Mouse (Mus musculus): Measurements from ENCODE around the gene Ly6g6f. TPM values are rescaled to one million over a fixed set of nuclear protein-coding genes. Genes with fewer than 3 reads are reported as not detected.

Gene Ly6g6f
- polyA plus RNA-seq, 2 experiments from 2014 or later: 0.26 TPM; not detected in 1

GRCm38 (mm10) chr17:35046681-35047455 lies 38.5 kb downstream of the Ly6g6f start, which contains the start of gene Msh5:
Gene Msh5, minus strand, starts transcription at chr17:35046745.

Other genes starting within 250 kb of the Ly6g6f start
- gene Stk19, start 248.7 kb downstream of the Ly6g6f start, polyA plus RNA-seq (2017; shearing (Covaris generic)): 10 to 100 TPM; 37.4 to 47.4 TPM
- 10 to 100 TPM; 47.0 to 49.6 TPM for gene Dxo, start 248.6 kb downstream of the Ly6g6f start, polyA plus RNA-seq (2017; shearing (Covaris generic))
- 100 to 1,000 TPM in 1 of 2 experiments, 10 to 100 TPM in 1; 81.8 to 107 TPM for gene Skiv2l, start 235.4 kb downstream of the Ly6g6f start, polyA plus RNA-seq (2017; shearing (Covaris generic))
- 10 to 100 TPM; 37.9 to 46.0 TPM for gene Nelfe, start 235.2 kb downstream of the Ly6g6f start, polyA plus RNA-seq (2017; shearing (Covaris generic))
- 1 to 10 TPM; 1.8 to 8.9 TPM for gene Cfb, start 223.1 kb downstream of the Ly6g6f start, polyA plus RNA-seq (2017; shearing (Covaris generic))
- gene Zbtb12, start 206.1 kb downstream of the Ly6g6f start, polyA plus RNA-seq (2017; shearing (Covaris generic)): under 1 TPM; 0.16 to 0.74 TPM
- not detected for gene Gm20547, start 203.6 kb downstream of the Ly6g6f start, polyA plus RNA-seq (2017; shearing (Covaris generic))
- gene C2, start 187.3 kb downstream of the Ly6g6f start, polyA plus RNA-seq (2017; shearing (Covaris generic)): 1 to 10 TPM; 1.6 to 4.0 TPM
- gene Ehmt2, start 187.1 kb downstream of the Ly6g6f start, polyA plus RNA-seq (2017; shearing (Covaris generic)): 10 to 100 TPM; 60.3 to 72.7 TPM
- gene Slc44a4, start 171.1 kb downstream of the Ly6g6f start, polyA plus RNA-seq (2017; shearing (Covaris generic)): not detected
- 10 to 100 TPM; 55.1 to 60.0 TPM for gene Neu1, start 154.4 kb downstream of the Ly6g6f start, polyA plus RNA-seq (2017; shearing (Covaris generic))
- 10 to 100 TPM in 1 of 2 experiments, under 1 TPM in 1; 0.70 to 78.1 TPM for gene Hspa1b, start 126.4 kb downstream of the Ly6g6f start, polyA plus RNA-seq (2017; shearing (Covaris generic))
- gene Gm20481, start 115.7 kb downstream of the Ly6g6f start, polyA plus RNA-seq (2017; shearing (Covaris generic)): 1 to 10 TPM in 1 of 2 experiments, not detected in 1; 2.5 TPM
- 10 to 100 TPM in 1 of 2 experiments, not detected in 1; 18.3 TPM for gene Hspa1a, start 113.5 kb downstream of the Ly6g6f start, polyA plus RNA-seq (2017; shearing (Covaris generic))
- gene Hspa1l, start 112.9 kb downstream of the Ly6g6f start, polyA plus RNA-seq (2017; shearing (Covaris generic)): under 1 TPM; 0.27 to 0.50 TPM
- gene Lsm2, start 103.7 kb downstream of the Ly6g6f start, polyA plus RNA-seq (2017; shearing (Covaris generic)): 10 to 100 TPM; 79.0 to 93.1 TPM
- 100 to 1,000 TPM; 126 to 153 TPM for gene Vars, start 84.6 kb downstream of the Ly6g6f start, polyA plus RNA-seq (2017; shearing (Covaris generic))
- gene Vwa7, start 69.0 kb downstream of the Ly6g6f start, polyA plus RNA-seq (2017; shearing (Covaris generic)): under 1 TPM in 1 of 2 experiments, not detected in 1; 0.52 TPM
- under 1 TPM; 0.36 to 0.48 TPM for gene Sapcd1, start 57.6 kb downstream of the Ly6g6f start, polyA plus RNA-seq (2017; shearing (Covaris generic))
- 1 to 10 TPM in 1 of 2 experiments, under 1 TPM in 1; 0.87 to 2.6 TPM for gene Msh5, start 38.9 kb downstream of the Ly6g6f start, polyA plus RNA-seq (2017; shearing (Covaris generic))
- gene Clic1, start 35.6 kb downstream of the Ly6g6f start, polyA plus RNA-seq (2017; shearing (Covaris generic)): 100 to 1,000 TPM; 647 to 661 TPM
- gene Ddah2, start 26.6 kb downstream of the Ly6g6f start, polyA plus RNA-seq (2017; shearing (Covaris generic)): 1 to 10 TPM in 1 of 2 experiments, under 1 TPM in 1; 0.83 to 2.7 TPM
- not detected for gene Ly6g6c, start 20.2 kb downstream of the Ly6g6f start, polyA plus RNA-seq (2017; shearing (Covaris generic))
- not detected for gene Mpig6b, start 19.4 kb downstream of the Ly6g6f start, polyA plus RNA-seq (2017; shearing (Covaris generic))
- under 1 TPM in 1 of 2 experiments, not detected in 1; 0.15 TPM for gene Ly6g6e, start 8.7 kb downstream of the Ly6g6f start, polyA plus RNA-seq (2017; shearing (Covaris generic))
- not detected for gene Ly6g6d, start 7.5 kb downstream of the Ly6g6f start, polyA plus RNA-seq (2017; shearing (Covaris generic))
- gene Abhd16a, start 3.7 kb upstream of the Ly6g6f start, polyA plus RNA-seq (2017; shearing (Covaris generic)): 10 to 100 TPM; 59.7 to 60.5 TPM
- under 1 TPM in 1 of 2 experiments, not detected in 1; 0.36 TPM for gene Ly6g5c, start 22.7 kb upstream of the Ly6g6f start, polyA plus RNA-seq (2017; shearing (Covaris generic))
- 1 to 10 TPM; 3.4 to 9.5 TPM for gene Ly6g5b, start 29.8 kb upstream of the Ly6g6f start, polyA plus RNA-seq (2017; shearing (Covaris generic))
- 10 to 100 TPM; 53.8 to 59.4 TPM for gene Gpank1, start 35.8 kb upstream of the Ly6g6f start, polyA plus RNA-seq (2017; shearing (Covaris generic))
- 100 to 1,000 TPM; 351 to 388 TPM for gene Csnk2b, start 36.4 kb upstream of the Ly6g6f start, polyA plus RNA-seq (2017; shearing (Covaris generic))
- gene D17H6S53E, start 40.8 kb upstream of the Ly6g6f start, polyA plus RNA-seq (2017; shearing (Covaris generic)): 1 to 10 TPM in 1 of 2 experiments, under 1 TPM in 1; 0.88 to 2.4 TPM
- gene Apom, start 46.4 kb upstream of the Ly6g6f start, polyA plus RNA-seq (2017; shearing (Covaris generic)): under 1 TPM; 0.28 to 0.37 TPM
- gene Bag6, start 49.6 kb upstream of the Ly6g6f start, polyA plus RNA-seq (2017; shearing (Covaris generic)): 10 to 100 TPM; 61.6 to 63.2 TPM
- 10 to 100 TPM; 33.4 to 33.5 TPM for gene Prrc2a, start 79.3 kb upstream of the Ly6g6f start, polyA plus RNA-seq (2017; shearing (Covaris generic))
- 10 to 100 TPM in 1 of 2 experiments, 1 to 10 TPM in 1; 5.5 to 18.3 TPM for gene Aif1, start 90.5 kb upstream of the Ly6g6f start, polyA plus RNA-seq (2017; shearing (Covaris generic))
- 10 to 100 TPM in 1 of 2 experiments, 1 to 10 TPM in 1; 8.9 to 14.6 TPM for gene Lst1, start 102.8 kb upstream of the Ly6g6f start, polyA plus RNA-seq (2017; shearing (Covaris generic))
- 1,000 to 10,000 TPM; 1,461 to 1,672 TPM for gene Ltb, start 108.8 kb upstream of the Ly6g6f start, polyA plus RNA-seq (2017; shearing (Covaris generic))
- 10 to 100 TPM; 27.9 to 30.5 TPM for gene Tnf, start 116.4 kb upstream of the Ly6g6f start, polyA plus RNA-seq (2017; shearing (Covaris generic))
- gene Lta, start 119.7 kb upstream of the Ly6g6f start, polyA plus RNA-seq (2017; shearing (Covaris generic)): 100 to 1,000 TPM in 1 of 2 experiments, 10 to 100 TPM in 1; 94.1 to 110 TPM
- 1 to 10 TPM in 1 of 2 experiments, not detected in 1; 1.2 TPM for gene Gm16181, start 135.2 kb upstream of the Ly6g6f start, polyA plus RNA-seq (2017; shearing (Covaris generic))
- gene Atp6v1g2, start 148.1 kb upstream of the Ly6g6f start, polyA plus RNA-seq (2017; shearing (Covaris generic)): 1 to 10 TPM; 4.2 to 9.7 TPM
- gene Nfkbil1, start 150.2 kb upstream of the Ly6g6f start, polyA plus RNA-seq (2017; shearing (Covaris generic)): 10 to 100 TPM; 20.6 to 22.5 TPM
- 100 to 1,000 TPM; 227 to 243 TPM for gene Ddx39b, start 156.1 kb upstream of the Ly6g6f start, polyA plus RNA-seq (2017; shearing (Covaris generic))
- 1,000 to 10,000 TPM; 4,556 to 6,565 TPM for gene H2-D1, start 177.1 kb upstream of the Ly6g6f start, polyA plus RNA-seq (2017; shearing (Covaris generic))
- gene H2-Q1, start 234.8 kb upstream of the Ly6g6f start, polyA plus RNA-seq (2017; shearing (Covaris generic)): under 1 TPM in 1 of 2 experiments, not detected in 1; 0.64 TPM

All from activated CD4-positive, CD25-positive, alpha-beta regulatory T cell (primary cell).